Mouse (Mus musculus): ENCODE data around the gene Umps.
A peak's percentile ranks its signal among the peaks of the same experiment; 100 is the strongest.

Gene Umps

GRCm38 (mm10) chr16:33966538-33967282, at the start of gene Umps:
Gene Umps, minus strand, starts transcription at chr16:33967038.
- DNase-seq (ENCODE audit: low spot score in 2 of 2): peak; percentile 67 to 77

- DNase-seq (ENCODE audit: low spot score in 2 of 2): no peak
Measured at GRCm38 (mm10) chr16:34011991-34012845, 45.4 kb upstream of the Umps start.

- no peak for DNase-seq (ENCODE audit: low spot score in 2 of 2)
Measured at GRCm38 (mm10) chr16:34009567-34009966, 42.7 kb upstream of the Umps start.

- no peak for DNase-seq (ENCODE audit: low spot score in 2 of 2)
Measured at GRCm38 (mm10) chr16:34005986-34006385, 39.1 kb upstream of the Umps start.

GRCm38 (mm10) chr16:34004128-34004578, 37.3 kb upstream of the Umps start:
- peak in 1 of 2 experiments; percentile 9 for DNase-seq (ENCODE audit: low spot score in 2 of 2)

- no peak for DNase-seq (ENCODE audit: low spot score in 2 of 2)
Measured at GRCm38 (mm10) chr16:34003566-34004127, 36.8 kb upstream of the Umps start.

- DNase-seq (ENCODE audit: low spot score in 2 of 2): no peak
Measured at GRCm38 (mm10) chr16:34000715-34001114, 33.9 kb upstream of the Umps start.

- DNase-seq (ENCODE audit: low spot score in 2 of 2): peak in 1 of 2 experiments; percentile 26
Measured at GRCm38 (mm10) chr16:33999388-33999787, 32.5 kb upstream of the Umps start.

GRCm38 (mm10) chr16:33998011-33998410, 31.2 kb upstream of the Umps start:
- DNase-seq (ENCODE audit: low spot score in 2 of 2): no peak

GRCm38 (mm10) chr16:33996030-33996429, 29.2 kb upstream of the Umps start:
- peak; percentile 25 to 61 for DNase-seq (ENCODE audit: low spot score in 2 of 2)

- no peak for DNase-seq (ENCODE audit: low spot score in 2 of 2)
Measured at GRCm38 (mm10) chr16:33995496-33995895, 28.7 kb upstream of the Umps start.

GRCm38 (mm10) chr16:33994321-33994720, 27.5 kb upstream of the Umps start:
- no peak for DNase-seq (ENCODE audit: low spot score in 2 of 2)

GRCm38 (mm10) chr16:33990712-33991111, 23.9 kb upstream of the Umps start:
- no peak for DNase-seq (ENCODE audit: low spot score in 2 of 2)

- no peak for DNase-seq (ENCODE audit: low spot score in 2 of 2)
Measured at GRCm38 (mm10) chr16:33989106-33989505, 22.3 kb upstream of the Umps start.

GRCm38 (mm10) chr16:33988358-33989012, 21.6 kb upstream of the Umps start:
- DNase-seq (ENCODE audit: low spot score in 2 of 2): peak in 1 of 2 experiments; percentile 48

GRCm38 (mm10) chr16:33986993-33987392, 20.2 kb upstream of the Umps start:
- no peak for DNase-seq (ENCODE audit: low spot score in 2 of 2)

GRCm38 (mm10) chr16:33985372-33985771, 18.5 kb upstream of the Umps start:
- no peak for DNase-seq (ENCODE audit: low spot score in 2 of 2)

- DNase-seq (ENCODE audit: low spot score in 2 of 2): no peak
Measured at GRCm38 (mm10) chr16:33983712-33984111, 16.9 kb upstream of the Umps start.

GRCm38 (mm10) chr16:33979855-33980254, 13.0 kb upstream of the Umps start:
- DNase-seq (ENCODE audit: low spot score in 2 of 2): no peak

- no peak for DNase-seq (ENCODE audit: low spot score in 2 of 2)
Measured at GRCm38 (mm10) chr16:33967283-33967640, 424 bp upstream of the Umps start.

GRCm38 (mm10) chr16:33965878-33966537, 830 bp downstream of the Umps start:
- no peak for DNase-seq (ENCODE audit: low spot score in 2 of 2)
